Mouse (Mus musculus): ENCODE measurements around the gene Pnpla8.
A peak's percentile ranks its signal among the peaks of the same experiment; 100 is the strongest.
"Not testable (repeated sequence)": the region's sequence is repeated elsewhere in the genome, so short reads cannot be mapped to it uniquely, and the experiment has no call there.

Gene Pnpla8

DNA sequence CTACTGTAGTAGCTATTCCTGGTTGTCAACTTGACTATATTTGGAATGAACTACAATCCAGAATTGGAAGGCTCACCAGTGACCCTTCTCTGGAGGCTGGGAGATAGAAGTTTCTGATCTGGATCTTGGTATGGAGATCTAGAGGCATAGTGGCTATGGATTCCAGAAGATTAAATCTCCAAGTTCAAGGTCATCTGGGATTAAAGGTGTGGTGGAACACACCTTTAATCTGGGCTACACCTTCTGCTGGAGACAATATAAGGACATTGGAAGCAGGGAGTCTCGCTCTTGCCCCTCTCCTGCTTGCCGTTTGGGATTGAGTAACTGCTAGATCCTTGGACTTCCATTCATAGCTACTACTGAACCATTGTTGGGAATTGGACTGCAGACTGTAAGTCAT, at the start of gene Pnpla8:
Pnpla8 (plus strand) TSS at position 301 of the 400 bp plus-strand sequence.
- DNase-seq (ENCODE audit: low spot score): not testable (repeated sequence)

DNA sequence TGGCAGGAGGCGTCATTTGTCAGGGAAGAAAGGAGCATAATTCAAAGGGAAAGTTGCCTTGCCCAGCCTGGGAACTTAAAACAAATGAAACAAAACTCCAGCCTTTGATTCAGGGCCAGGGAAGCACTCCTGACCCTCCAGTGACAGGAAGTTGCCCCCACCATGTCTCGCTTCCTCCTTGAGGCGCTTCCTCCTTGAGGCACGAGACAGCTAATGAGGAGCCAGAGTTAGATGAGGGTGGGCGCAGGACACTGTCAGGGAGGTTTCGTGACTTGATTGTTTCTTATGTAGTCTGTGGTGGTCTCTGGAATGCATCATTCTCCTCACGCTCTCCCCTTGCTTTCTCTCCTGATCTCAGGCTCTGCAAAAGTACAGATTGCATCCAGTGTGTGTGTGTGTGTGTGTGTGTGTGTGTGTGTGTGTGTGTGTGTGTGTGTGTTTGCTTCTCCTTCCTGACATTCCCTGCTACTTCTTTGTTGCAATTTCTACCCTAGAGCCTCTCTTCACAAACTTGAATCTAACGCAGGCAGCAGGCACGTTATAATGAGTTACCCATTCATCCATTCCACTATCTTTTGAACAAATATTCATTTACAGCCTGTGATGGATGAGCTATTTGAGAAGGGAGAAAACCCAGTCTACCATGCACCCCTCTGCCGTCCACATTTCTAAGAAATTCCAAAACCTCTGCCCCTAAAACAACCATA, 44.7 kb upstream of the Pnpla8 start:
- no peak for DNase-seq (ENCODE audit: low spot score)

DNA sequence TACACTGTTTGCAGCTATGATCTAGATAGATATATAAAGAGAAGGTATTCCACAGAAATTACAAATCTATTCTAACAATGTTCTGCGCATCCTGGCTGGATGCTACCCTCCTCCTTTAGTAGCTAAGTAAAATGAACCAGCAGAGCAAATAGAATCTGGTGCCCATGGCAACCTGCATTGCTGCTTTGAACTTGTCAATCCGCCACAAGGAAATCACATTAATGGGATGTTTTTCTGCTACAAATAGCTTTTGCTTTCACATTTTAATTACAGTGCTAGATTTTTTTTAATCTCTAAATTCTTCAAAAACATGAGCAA, 44.2 kb upstream of the Pnpla8 start:
- DNase-seq (ENCODE audit: low spot score): no peak

DNA sequence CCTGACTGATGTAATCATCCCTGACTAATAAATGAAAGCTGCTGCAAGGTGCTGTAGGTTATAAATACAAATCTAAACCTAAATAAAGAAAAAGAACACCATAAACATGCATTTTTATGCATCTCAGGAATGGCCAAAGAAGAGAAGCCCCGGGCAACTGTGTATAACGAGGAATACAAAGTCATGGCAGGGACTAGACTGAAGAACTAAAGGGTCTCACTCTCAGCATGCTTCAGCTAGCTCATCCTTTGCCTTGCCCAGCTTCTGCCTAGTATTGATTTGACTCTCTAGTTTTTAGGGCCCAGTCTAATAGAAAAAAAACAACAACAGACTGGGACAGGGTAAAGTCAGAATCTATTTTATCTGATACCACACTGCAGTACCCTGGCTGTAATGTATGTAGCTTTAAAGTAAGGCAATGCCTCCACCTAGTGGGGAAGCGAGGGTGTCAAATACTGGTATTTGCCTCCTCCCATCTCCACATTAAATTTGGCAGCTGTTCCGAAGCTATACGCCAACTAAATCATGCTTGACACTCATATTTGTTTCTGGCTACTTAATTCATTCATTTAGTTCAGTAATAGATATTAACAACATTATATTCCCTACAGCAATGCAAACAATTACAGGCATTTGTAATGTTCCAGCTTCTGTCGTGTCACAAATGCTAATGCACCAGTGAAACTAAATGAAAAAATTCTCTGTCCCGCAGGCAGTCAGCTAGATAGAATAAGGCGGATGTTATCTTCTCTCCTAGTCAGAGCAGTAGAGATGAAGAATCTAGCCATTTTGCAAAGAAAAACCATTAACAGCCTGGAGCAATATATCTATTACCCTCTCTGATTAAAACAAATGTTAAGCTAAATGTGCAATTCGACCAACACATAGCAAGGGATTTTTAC, 39.8 kb upstream of the Pnpla8 start:
- no peak for DNase-seq (ENCODE audit: low spot score)

DNA sequence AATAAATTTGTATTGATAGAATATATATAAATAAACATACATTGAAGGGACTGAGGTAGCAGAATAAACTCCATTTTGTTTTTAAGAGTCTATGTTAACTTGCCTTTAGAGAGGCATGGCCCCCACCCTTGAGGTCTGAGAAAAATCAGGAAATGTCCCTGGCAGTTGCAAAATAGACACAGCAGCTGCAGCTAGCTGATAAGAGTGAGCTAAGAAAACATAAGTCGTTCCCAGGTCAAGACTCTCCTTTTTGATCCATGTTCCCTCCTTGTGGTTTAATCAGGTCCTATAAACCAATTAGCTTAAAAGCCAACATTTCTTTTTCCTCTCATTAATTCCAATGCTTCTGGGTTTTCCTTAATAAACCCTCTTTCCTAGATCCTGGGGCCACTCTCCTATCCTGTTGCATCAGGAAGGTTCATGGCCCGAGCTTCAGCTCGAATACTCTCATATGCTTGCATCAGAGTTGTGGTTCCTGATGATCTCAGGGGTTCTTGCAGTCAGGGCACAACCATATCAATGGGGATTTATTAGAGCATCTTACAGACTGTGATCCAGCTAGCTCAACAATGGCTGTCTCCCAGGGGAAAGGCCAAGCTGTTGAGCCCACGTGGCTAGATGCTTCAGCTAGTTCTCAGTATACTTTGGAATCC, 23.2 kb upstream of the Pnpla8 start:
- no peak for DNase-seq (ENCODE audit: low spot score)

DNA sequence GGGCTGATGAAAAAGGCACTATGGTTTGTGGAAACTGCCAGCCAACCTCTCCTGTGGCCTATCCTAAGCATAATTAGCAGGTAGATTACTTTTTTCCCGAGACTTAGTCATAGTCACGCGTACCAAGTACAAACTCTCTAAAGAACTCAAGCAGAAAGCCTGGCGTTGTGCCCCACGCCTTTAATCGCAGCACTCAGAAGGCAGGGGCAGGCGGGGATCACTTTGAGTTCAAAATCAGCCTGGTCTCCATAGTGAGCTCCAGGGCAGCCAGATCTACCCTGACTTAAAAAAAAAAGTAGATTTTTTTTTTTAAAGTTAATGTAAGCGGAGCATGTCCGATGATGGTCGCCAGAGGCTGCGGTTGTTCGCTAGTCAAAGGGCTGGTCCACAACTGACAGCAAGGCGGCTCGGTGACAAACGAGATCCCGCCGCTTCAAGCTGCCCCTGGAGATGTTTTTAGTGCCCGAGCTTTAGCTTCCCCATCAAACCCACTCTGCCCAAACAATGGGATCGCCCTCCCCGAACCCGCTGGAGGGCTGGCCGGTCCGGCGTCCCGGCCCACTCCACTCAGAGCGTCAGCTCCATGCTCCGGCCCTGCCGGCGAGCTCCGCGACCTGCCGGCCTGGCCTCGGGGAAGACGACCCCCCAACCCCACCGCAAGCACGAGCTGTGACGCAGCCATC, 11.9 kb upstream of the Pnpla8 start:
- DNase-seq (ENCODE audit: low spot score): no peak

DNA sequence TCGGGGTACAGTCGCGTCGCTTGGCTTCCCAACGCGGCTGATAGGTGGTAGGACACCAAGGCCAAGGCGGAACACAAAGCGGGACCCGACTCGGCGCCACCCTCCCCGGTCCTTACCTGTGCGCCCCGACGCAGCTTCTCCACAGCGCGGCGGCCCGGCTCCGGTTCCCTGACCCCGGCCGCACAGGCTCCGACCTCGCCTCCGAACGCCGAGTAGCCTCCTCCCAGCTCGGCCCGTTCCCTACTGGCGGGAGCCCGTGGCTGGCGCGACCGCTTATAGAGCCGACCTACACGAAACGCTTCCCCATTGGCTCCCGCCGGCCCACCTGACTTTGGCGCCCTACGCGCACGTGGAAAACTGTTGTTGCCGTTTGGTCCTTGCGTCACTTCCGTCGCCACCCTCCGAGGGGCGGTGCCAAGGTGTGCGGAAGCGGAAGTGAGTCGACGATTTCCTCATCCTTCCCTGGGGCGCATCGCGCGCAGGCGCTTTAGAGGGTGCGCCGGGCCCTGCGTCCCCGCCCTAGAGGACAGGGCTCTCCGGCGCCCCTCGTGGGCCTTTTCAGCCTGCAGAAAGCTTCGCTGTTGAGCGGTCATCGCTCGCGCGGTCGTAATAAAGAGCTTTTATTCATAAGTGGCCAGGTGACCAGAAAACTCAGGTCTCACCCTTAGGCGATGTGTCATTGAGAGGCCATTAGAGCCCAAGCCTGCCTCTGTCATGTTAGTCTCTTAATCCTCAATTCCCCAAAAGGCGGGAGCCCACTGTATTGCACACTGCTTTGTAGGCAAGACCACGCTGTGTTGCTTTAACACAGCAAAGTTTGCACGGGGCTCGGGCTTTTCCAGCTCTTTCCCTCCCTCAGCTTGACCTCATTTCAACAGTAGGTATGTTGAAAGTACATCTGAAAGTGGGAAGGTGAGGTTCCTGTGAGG, 11.1 kb upstream of the Pnpla8 start, which contains the start of gene Dnajb9:
Dnajb9 (minus strand) TSS at position 503 of the 929 bp plus-strand sequence.
- DNase-seq (ENCODE audit: low spot score): peak; percentile 99

DNA sequence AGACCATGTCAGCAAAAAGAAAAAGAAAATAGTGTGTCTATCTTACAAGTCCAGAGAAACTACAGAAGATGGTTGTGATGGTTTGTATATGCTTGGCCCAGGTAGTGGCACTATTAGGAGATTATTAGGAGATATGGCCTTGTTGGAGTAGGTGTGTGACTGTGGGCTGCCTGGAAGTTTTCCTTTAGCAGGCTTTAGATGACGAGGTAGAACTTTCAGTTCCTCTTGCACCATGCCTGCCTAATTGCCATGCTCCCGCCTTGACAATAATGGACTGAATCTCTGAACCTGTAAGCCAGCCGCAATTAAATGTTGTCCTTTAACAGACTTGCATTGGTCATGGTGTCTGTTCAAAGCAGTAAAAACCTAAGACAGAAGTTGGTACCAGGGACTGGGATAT, 9.6 kb upstream of the Pnpla8 start:
- DNase-seq (ENCODE audit: low spot score): no peak

DNA sequence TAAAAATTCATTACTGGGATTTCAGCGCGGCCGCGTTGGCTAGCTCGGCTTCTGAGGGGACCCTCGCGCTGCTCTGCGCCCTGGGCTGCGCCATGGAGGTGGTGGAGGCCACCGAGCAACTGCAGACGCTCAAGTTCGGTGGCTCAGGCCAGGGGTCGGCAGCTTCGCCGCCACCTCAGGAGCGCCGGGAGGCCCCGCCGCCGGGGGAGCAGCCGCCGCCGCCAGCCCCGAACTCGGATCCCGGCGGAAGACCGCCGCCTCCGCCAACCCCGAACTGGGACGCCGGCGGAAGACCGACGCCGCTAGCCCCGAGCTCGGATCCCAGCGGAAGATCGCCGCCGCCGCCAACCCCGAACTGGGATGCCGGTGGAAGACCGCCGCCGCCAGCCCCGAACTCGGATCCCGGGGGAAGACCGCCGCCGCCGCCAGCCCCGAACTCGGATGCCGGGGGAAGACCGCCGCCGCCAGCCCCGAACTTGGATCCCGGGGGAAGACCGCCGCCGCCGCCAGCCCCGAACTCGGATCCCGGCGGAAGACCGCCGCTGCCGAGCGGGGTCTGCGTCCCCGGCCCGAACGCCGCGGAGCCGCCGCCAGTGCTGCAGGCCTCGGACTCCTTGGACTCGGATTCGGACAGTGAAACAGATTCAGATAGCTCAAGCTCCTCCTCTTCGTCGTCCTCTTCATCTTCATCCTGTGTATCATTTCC, 634 bp downstream of the Pnpla8 start:
- peak; percentile 35 for DNase-seq (ENCODE audit: low spot score)

DNA sequence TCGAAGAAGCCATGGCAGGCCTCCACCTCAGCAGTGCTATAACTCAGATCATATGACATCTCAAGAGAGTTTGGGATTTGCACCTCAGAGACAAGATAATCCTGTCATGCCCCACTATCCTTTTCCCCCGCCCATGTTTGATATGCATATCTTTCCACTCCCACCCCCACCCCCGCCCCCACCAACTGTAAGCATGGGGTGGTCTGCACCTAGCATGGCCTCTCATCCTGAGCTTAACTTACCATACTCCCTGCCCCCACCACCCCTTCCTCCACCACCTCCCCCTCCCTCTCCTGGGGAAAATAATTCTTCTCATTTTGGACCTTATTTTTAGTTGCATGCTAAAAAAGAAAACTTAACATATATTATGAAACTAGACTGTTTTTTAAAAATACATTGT, 1.9 kb downstream of the Pnpla8 start:
- no peak for DNase-seq (ENCODE audit: low spot score)

DNA sequence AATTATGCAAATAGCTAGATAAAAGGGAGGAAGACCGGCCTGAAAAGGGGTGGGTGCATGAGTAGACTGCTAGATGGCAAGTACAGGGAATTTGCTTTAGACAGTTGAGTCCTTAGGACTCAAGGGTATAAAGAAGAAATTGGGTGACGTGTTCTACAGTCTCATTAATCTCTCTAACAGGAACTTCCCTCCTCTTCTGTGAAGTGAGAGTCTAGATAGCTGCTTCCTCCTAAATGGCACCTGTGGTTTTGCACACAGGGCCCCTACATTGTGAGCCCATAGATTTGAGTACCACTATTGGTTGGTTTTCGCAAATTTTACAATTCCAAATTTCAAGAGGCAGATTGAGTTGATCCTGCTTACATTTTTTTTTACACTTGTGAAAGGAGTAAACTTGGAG, 3.5 kb downstream of the Pnpla8 start:
- DNase-seq (ENCODE audit: low spot score): no peak

DNA sequence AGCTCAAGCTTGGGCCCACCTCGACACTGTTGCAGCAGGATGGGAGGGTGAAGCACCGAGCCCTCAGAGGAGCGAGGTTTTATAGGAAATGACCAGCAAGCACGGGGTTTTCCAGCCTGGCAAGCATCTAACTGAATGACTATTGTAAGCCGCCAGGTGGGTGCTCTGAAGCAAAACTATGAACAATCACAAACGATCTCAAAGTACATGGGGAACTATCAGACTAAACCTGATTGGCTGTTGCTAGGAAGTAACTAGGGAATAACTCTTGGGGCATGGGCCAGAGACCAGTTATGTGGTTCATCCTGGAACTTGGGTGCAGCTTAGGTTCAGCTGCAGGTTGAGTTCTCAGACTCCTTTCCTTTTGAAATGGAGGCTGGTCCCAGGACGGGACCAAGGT, 19.9 kb downstream of the Pnpla8 start:
- no peak for DNase-seq (ENCODE audit: low spot score)

DNA sequence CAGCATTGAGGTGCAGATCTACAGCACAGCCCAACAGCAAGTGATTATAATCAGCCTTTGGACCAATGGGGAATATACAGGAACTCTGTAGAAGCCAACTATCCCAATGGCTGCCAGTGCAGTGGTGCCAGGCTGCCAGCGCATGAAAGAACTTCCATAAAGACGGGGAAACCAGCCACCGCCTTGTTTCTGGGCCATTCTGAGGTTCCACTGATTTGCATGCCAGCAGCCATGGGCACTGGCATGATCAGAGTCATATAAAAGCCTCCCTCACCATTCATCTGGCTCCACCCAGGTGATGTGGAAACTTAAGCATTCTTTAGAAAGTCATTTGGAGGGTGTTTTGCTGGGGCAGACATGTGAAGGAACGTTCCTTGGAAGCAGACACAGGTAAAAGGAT, 21.2 kb downstream of the Pnpla8 start:
- DNase-seq (ENCODE audit: low spot score): no peak

DNA sequence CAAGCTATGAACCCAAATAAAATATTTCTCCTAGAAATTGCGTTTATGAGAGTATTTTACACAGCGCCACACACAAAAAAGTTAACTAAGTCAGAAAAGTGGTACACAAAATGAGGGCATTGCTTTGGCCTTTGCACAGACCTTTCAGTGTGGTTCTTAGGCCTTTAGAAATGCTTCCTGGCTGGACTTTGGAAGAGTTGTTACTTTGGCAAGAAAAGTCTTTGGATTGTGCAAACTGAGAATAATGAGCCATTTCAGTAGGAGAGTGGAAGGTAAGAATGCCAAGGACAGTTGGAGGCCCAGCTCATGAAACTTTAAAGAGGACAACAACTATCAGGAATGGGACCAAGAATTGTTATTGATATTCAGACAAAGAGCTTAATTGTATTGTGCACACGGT, 24.6 kb downstream of the Pnpla8 start:
- no peak for DNase-seq (ENCODE audit: low spot score)

DNA sequence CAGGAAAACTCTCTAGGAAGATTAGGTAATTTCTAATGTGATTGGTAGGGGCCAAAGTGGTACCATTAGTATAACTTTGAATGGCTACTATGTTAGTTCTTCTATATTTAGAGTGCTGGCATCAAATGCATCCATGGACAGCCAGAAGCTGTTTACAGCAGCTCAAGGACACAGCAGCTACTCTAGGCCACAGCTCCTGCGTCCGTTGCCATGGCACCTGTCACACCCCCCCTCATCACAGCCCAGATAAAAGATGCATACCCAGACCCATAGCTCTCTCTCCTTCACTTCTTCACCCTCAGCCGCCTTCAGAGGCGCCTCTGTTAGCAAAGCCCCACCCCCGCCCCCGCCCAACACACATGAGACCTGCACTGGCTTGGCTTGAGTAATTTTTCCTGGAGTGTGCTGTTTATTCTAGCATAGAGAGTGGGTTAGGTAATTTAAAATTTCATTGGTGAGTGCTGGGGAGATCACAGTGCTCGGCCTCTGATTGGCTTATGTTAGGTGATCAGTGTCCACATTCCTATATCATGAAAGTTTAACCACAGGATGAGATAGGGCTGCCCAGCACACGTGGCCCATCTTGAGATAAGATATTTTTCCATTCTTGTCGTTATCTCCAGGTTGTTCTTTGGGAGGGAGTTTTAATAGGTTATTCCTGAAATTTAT, 27.3 kb downstream of the Pnpla8 start:
- no peak for DNase-seq (ENCODE audit: low spot score)

DNA sequence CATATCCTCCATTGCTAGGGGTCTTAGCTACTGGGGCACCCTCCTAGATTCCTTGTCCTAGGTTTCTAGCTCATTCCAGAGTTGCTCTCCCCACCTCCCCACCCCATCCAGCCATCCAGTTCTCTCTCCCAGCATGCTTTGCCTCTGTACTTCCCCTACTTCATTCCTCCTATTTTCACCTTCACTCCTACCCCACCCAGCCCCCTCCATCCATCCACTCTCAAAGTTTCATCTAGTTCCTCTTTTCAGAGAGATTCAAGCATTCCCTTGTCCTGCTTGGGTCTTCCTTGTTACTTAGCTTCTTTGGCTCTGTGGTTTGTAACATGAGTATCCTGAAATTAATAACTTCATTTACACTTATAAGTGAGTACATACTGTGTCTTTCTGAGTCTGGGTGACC, 41.4 kb downstream of the Pnpla8 start:
- DNase-seq (ENCODE audit: low spot score): no peak

DNA sequence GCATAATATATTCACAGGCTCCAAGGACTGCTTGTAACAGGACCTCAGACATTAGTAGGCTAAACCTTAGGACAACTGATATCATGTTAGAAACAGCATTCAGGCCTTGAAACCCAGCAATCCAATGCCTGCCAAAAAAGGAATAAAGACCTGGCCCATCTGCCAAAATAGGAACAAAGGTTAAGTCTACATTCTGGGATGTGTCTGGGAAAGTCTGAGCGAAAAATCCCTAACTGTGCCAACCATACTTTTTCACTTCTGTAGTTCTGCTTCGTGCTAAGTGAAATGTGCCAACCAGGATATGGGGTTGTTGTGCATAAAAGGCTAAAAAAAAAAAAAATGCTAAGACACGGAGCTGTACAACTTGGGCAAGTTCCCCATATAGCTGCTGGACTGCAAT, 44.5 kb downstream of the Pnpla8 start:
- DNase-seq (ENCODE audit: low spot score): no peak

DNA sequence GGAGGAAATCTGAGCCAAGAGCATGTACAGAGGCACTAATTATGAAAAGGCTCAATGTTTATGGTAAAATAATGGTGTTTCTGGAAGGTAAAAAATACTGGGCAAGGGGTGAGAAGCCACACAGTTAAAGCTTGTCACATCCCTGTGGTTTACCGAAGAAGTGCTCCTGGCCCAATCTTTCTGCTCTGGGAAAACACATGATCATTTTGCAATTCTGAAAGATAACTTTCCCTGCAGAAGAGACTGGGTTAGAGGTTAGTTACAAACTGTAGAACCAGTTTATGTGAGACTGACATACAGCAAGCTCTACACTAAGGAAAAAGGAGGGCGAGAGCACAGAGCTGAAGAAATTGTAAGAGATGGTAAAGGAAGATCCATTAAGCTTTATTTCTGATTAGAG, 46.0 kb downstream of the Pnpla8 start:
- no peak for DNase-seq (ENCODE audit: low spot score)

DNA sequence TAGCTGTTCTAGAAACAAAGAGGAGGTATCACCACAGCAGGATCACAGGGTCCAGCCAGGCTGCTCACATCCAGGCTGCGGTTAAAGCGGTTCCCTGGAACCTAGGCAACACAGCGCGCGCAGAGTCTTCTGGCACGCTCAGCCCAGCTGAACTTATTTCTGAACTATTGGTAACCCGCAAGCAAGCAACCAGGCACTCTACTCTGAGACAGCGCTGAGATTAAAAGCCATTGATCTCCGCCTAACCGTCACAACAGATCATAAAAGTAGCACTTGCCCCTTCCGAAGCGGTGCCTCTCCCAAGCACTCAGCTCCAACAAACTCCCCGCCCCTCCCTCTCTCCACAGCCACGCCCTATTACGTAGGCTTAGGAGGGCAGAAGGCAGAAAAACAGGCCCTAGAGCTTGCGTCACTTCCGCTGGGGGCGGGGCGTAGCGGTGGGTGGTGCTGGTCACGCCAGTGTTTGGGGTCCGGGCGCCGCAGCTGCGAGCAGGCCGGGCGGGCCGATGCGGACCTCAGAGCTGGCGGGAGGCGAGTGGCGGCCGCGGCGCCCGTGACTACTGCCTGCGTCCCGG, 47.6 kb downstream of the Pnpla8 start:
- DNase-seq (ENCODE audit: low spot score): peak; percentile 100

Data from ovary, postnatal 36 days (tissue).